Mouse (Mus musculus): ENCODE data around the gene Ogdh.

DNA sequence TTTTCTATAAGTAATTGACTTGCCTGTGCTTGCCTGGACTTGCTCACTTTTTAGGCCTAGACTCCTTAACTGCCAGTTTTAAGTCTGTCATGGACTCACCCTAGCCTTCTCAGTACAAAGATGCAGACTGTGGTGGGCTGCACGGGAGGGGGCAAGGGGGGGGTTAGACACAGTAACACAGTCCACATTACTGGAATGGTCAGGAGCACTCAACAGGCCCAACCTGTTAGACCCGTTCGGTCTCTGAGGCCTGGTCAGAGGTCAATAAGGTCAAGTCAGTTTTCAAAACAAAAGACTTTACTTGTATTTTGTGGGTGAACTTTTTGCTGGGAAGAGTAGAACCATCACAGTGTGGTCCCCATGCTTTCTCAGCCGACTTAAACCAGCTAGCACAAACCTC lies 75.7 kb downstream of the Ogdh start:
- TF ChIP-seq CTCF (IDR thresholded peaks at IDR 0.05; ENCODE audit: low read depth) (no peak), EP300 (IDR thresholded peaks at IDR 0.05; ENCODE audit: low read depth) (no peak)

All from liver, postnatal 0 days (tissue).